Comparison of ENCODE assay signal across 14 mouse cellular contexts in genomic region chr19:42379798-42380197, GRCm38 (mm10). TPM values are rescaled to one million over a fixed set of nuclear protein-coding genes. Genes with fewer than 3 reads are reported as not detected.
A peak's percentile ranks its signal among the peaks of the same experiment; 100 is the strongest.
DNase-seq lines count a peak whose midpoint lies in the region; TF ChIP-seq lines count a peak whose summit lies in the region.
"Had no signal": no experiment of that assay in that cellular context is flagged by ENCODE, and none has a peak within 500 bp of the region (broad histone marks: within the 10 kb centered on the region; RNA-seq: fewer than 3 reads in every experiment).

No protein-coding gene starts in this region.

- H3K27ac ChIP-seq in cerebellum, adult 2 months (ENCODE audit: insufficient read depth, low read length): no peak overlapping the region
- H3K27ac ChIP-seq: embryonic facial prominence, embryonic 15.5 days; liver, embryonic 14.5 days had no signal

- WGBS in cerebellum, adult 2 months: 68% methylated on average over 8 of the region's 8 CpGs

- TF ChIP-seq CTCF in cerebellum, adult 2 months (IDR thresholded peaks at IDR 0.05; ENCODE audit: borderline replicate concordance, insufficient read depth, low read depth, low read length): no peak

- no peak for TF ChIP-seq POLR2A in cerebellum, adult 2 months (IDR thresholded peaks at IDR 0.05; ENCODE audit: borderline replicate concordance, insufficient read depth, low read length)

- H3K4me3 ChIP-seq in cerebellum, adult 2 months (replicated peaks; ENCODE audit: insufficient read depth, low read depth, low read length): no peak overlapping the region

- peak; percentile 41 to 42 for DNase-seq in cerebellum, postnatal 10 days
- DNase-seq in cerebellum, adult 2 months: no peak
- DNase-seq in left cerebral cortex, adult 11 months (ENCODE audit: low spot score): peak; percentile 57
- no peak for DNase-seq in left cerebral cortex, postnatal 4 days
- DNase-seq in left cerebral cortex, postnatal 14 days (ENCODE audit: low spot score in 2 of 2): peak; percentile 65 to 81
- DNase-seq in right cerebral cortex, postnatal 25 days: peak; percentile 66
- DNase-seq in kidney, adult 11 months: no peak
- no peak for DNase-seq in adrenal gland, postnatal 4 days (ENCODE audit: low spot score in 2 of 2)
- DNase-seq: cerebellum, adult 8-10 months; gastrocnemius, postnatal 14 days; lung, postnatal 4 days; spleen, adult 18-20 months had no signal

- H3K27me3 ChIP-seq in cerebellum, adult 2 months (ENCODE audit: control insufficient read depth, insufficient read depth, low read length): no peaks in the 10 kb centered on the region

- intact Hi-C loops in left cerebral cortex, postnatal 4 days (cut with DNase I): no loop called here
- intact Hi-C loops in left cerebral cortex, postnatal 14 days (cut with DNase I): loop anchor here (2.0 kb wide), 1 partner anchor 49 kb away; no protein-coding TSS in a partner anchor

- peaks cover 2% of the 10 kb centered on the region; the same call in 1 of the 2 replicates for H3K4me1 ChIP-seq in cerebellum, adult 2 months (ENCODE audit: control insufficient read depth, insufficient read depth, low read length)

RNA-seq across cellular contexts. Expression of gene Crtac1, which starts 51.8 kb away (rescaled TPM):
- polyA plus RNA-seq in cerebellum, adult 2 months (2012; rRNA removed): 22.8 and 30.2 TPM in 2 replicates
- 10 to 100 TPM; 40.9 to 53.3 TPM for total RNA-seq in left cerebral cortex, postnatal 4 days (2021)
- total RNA-seq in left cerebral cortex, postnatal 14 days (2021): 10 to 100 TPM; 77.3 to 88.9 TPM
- total RNA-seq in adrenal gland, postnatal 4 days (2021): 1 to 10 TPM; 2.6 to 3.9 TPM

Comparison
In these comparisons a context has a peak if more than half of its experiments do, and no peak if none do; other contexts are left out.
1. DNase-seq: peak in cerebellum, postnatal 10 days (2 of 2), left cerebral cortex, adult 11 months (single experiment), left cerebral cortex, postnatal 14 days (2 of 2) and right cerebral cortex, postnatal 25 days (single experiment); none in cerebellum, adult 2 months (0 of 2), left cerebral cortex, postnatal 4 days (single experiment), kidney, adult 11 months (single experiment) and adrenal gland, postnatal 4 days (0 of 2).
2. RNA of gene Crtac1, which starts 51.8 kb away (total RNA-seq): 77.3 to 88.9 TPM in left cerebral cortex, postnatal 14 days and 40.9 to 53.3 TPM in left cerebral cortex, postnatal 4 days; 2.6 to 3.9 TPM in adrenal gland, postnatal 4 days; every median in the first group is over 4 times any median in the second.